Mouse (Mus musculus) spleen, adult 2 months (tissue): Measurements from ENCODE around the gene C1ql4.

Experiments
- CTCF ChIP-seq: fragments of 200-500 bp; IDR thresholded peaks from 2 replicates; pipeline ENCODE4 v1.5.1; 2011; ENCODE audit warnings: mild to moderate bottlenecking, inconsistent platforms; ENCODE audit not compliant: insufficient read depth, insufficient read length, insufficient replicate concordance; ENCODE audit errors: extremely low read depth
- POLR2A ChIP-seq: fragments of 200-500 bp; IDR thresholded peaks from 2 replicates; pipeline ENCODE4 v1.6.1; 2011; ENCODE audit warnings: low read depth, low read length, inconsistent platforms

GRCm38 (mm10) chr15:99122642-99123041 is 35.0 kb upstream of the C1ql4 start:
- no peak for TF ChIP-seq CTCF
- TF ChIP-seq POLR2A, result no peak
